Mouse (Mus musculus): Measurements from ENCODE around the gene Tmem127.
"Not testable (repeated sequence)": the region's sequence is repeated elsewhere in the genome, so short reads cannot be mapped to it uniquely, and the experiment has no call there.

Tmem127 gene

DNA sequence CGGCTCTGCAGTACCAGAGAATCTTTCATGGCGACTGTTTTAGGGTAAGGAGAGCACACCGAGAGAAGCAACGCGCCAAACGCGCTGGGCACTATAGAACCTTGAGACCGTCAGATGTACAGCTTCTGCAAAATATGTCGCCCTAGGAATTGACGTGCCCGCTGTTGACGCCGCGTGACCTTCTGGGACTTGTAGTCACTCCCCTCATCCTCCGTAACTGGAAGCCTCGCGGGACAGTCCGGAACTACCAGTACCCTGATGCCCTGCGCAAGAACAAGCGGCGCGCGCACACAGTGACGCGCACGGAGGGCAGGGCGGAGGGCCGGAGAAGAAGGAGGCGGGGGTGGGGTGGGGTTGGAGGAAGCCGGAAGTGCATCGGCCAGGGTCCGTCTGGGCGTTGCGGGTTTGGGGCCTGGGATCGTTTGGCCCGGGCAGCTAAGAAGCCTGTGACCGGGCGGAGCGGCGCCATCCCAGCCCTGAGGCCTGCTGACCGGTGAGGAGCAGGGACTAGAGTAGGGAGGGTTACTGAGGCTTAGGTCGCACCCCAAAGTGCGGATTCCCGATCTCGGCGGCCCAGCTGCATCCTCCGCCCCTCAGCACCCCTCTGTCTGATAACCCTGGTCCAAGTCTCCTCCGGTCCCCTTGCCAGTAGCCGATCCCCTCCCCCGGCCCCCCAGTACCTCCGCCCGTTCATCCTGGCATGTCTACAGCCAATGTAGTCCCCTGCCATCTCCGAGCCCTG is at the start of gene Tmem127, which contains the start of gene Ciao1:
Gene Tmem127 (plus strand): TSS at position 317 of the 742 bp plus-strand sequence.
Gene Ciao1 (minus strand): TSS at position 225 of the 742 bp plus-strand sequence.
- DNase-seq (ENCODE audit: low spot score): peak; percentile 99

DNA sequence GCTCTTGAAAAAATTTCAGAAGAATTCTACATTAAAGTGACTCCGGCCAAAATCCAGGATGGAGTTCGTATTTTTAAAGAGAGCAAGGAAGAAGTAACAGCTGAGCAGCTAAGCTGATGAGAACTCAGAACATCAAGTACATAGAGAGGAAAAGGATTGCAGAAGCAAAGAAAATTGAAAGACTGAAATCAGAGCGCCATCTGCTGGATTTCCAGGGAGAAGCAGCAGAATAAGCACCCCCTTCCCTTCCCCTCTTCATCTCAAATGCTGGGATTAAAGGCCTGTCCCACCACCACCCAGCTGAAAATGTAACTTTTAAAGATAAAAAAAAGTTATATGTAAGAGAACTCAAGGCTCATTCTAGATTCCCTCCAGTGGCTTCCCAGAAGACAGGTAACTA is 42.8 kb upstream of the Tmem127 start:
- peak; percentile 76 for DNase-seq (ENCODE audit: low spot score)

DNA sequence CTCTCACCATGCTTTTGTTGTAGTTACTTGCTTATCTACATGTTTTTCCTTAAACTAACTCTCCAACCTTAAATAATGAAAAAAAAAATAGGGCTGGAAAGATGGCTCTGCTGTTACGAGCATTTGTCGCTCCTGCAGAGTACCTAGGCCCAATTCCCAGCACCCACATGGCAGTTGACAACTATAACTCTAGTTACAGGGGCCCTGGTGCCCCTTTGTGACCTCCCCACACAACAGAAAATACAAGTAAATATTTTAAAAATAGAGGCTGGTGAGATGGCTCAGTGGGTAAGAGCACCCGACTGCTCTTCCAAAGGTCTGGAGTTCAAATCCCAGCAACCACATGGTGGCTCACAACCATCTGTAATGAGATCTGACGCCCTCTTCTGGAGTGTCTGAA is 41.8 kb upstream of the Tmem127 start:
- not testable (repeated sequence) for DNase-seq (ENCODE audit: low spot score)

DNA sequence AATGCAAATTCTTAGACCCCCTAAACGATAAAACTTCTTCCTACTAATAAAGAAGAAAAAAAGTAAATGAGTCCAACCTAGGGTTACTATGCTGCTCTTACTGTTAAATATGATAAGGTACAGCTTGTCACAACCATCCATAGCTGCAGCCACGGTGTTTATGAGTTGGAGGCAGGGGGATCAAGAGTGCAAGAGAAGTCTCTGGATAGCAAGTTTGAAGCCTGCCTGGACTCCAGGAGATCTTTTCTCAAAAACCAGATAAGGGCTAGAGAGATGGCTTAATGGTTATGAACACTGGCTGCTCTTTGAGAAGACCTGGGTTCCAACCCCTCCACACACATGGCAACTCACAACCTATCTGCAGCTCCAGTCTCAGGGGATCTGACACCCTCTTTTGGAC is 40.8 kb upstream of the Tmem127 start:
- no peak for DNase-seq (ENCODE audit: low spot score)

DNA sequence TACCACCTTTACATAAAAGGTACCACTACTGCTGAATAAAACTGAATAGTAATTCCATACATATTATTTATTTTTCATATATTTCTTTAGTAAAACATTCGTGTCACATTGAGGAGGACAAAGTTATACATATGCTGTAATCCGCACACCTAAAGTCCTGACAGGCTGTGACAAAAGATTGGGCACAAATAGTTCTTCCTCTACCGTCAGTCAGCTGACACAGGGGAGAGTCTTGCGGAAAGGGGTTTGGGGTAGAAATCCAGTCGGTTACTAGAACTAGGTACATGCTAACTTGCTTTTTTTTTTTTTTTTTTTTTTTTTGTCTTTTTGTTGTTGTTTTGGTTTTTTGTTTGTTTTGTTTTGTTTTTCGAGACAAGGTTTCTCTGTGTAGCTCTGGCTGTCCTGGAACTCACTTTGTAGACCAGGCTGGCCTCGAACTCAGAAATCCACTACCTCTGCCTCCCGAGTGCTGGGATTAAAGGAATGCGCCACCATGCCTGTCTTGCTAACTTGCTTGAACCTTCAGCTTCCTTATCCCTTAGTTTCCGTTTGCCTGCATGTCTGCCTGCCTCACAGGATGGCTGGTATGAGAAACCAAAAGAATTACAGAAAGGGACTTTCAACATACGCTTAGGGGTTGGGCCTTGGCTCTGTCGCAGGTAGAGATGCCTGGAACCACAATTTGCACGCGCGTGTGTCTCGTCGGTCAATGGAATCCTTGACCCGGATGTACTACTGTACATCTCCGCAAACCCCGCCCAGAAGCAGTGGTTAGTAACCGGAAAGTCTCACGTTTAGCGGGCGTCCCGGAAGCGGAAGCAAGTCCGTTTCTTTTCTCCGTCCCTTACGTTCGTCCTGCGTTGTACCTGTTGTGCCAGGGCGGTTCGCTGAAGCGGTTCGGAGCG is 39.9 kb upstream of the Tmem127 start, which contains the start of the genes 1810024B03Rik and Snrnp200:
Gene 1810024B03Rik (minus strand): TSS at position 734 of the 905 bp plus-strand sequence.
Gene Snrnp200 (plus strand): TSS at position 840 of the 905 bp plus-strand sequence.
- peak; percentile 99 for DNase-seq (ENCODE audit: low spot score)

DNA sequence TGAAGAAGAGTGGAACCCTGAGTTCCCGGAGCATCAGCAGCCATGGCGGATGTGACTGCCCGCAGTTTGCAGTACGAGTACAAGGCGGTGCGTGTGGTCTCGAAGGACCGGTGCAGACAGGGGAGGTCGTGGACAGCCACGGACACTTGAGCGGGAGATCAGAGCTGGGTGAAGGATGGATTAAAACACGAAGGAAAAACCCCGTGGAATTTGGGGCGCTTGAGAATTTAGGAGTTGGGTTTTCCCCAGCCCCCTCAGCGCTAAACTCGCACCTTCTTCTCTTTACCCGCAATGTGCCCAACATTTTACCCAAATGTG is 39.3 kb upstream of the Tmem127 start:
- no peak for DNase-seq (ENCODE audit: low spot score)

DNA sequence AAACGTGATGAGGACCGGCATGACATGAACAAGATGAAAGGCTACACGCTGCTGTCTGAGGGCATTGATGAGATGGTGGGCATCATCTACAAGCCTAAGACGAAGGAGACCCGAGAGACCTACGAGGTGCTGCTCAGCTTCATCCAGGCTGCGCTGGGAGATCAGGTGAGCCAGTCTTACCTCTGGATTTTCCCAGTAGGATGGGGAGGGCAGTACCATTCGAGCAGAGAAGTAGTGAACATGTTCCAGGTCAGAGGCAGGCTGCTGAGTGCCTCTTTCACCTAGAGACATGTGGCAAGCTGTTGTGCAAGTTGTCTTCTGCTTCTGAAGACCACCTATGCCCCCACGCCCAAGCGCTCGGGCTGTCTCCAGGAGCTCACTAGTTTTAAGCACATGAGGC is 37.0 kb upstream of the Tmem127 start:
- no peak for DNase-seq (ENCODE audit: low spot score)

DNA sequence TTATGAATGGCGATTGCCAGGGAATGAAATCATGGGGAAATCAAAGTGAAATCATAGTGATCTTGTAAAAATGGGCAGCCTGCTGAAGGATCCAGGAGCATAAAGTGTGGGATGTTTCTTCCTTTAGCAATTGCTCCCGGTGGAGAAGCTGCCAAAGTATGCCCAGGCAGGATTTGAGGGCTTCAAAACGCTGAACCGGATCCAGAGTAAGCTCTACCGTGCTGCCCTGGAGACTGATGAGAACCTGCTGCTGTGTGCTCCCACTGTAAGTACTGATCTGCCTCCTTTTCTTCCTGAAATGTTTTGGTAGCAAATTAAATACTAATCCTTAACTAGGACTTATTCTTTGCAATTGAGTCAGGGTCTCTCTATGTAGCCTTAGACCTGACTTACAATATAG is 30.0 kb upstream of the Tmem127 start:
- no peak for DNase-seq (ENCODE audit: low spot score)

DNA sequence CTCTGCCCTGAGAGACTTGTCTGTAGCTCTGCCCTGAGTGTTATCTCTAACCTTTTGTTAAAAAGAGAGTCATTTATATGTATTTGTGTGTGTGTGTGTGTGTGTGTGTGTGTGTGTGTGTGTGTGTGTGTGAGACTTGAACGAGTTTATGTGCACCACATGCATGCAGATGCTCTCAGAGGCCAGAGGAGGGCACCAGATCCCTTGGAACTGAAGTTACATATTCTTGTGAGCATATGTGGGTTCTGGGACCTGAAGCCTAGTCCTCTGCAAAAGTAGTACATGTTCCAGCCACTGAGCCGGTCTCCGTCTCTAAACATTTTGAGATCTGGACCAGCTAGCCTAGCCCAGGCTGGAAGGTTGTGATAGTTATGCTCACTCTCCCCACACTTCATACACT is 22.4 kb upstream of the Tmem127 start:
- DNase-seq (ENCODE audit: low spot score): no peak

DNA sequence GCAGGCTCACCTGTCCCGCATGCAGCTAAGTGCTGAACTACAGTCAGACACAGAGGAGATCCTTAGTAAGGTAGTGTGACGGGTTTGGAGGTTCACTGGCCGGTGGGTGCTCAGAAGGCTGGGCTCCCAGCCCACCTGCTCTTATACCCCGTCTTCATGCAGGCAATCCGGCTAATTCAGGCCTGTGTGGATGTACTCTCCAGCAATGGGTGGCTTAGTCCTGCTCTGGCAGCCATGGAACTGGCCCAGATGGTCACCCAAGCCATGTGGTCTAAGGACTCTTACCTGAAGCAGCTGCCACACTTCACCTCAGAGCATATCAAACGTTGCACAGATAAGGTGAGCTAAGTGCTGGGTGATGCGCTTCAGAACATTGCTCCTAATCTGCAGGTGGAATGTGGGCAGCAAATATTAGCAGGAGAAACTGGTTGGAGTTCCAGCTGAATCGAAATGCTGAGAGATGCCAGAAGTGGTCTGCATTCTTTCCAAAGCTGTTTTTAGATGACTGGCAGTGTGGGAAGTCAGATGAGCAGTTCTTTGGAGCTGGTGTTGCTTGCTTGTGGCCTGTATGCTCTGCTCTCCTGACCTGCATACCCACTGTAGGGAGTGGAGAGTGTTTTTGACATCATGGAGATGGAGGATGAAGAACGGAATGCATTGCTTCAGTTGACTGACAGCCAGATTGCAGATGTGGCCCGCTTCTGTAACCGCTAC is 9.7 kb upstream of the Tmem127 start:
- no peak for DNase-seq (ENCODE audit: low spot score)

DNA sequence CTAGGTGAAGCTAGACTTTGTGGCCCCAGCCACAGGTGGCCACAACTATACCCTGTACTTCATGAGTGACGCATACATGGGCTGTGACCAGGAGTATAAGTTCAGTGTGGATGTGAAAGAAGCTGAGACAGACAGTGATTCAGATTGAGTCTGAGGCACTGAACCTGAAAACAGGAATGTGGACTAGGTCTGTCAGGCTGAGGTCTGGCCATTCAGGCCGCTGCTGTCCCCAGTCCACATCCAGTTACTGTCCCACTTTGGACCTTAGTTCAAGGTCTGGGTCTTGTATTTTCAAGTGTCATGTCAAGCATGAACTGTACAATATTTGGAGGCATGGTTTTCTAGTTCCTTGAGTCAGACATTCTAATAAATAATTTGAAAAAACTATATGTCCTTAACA is 7.6 kb upstream of the Tmem127 start:
- no peak for DNase-seq (ENCODE audit: low spot score)

DNA sequence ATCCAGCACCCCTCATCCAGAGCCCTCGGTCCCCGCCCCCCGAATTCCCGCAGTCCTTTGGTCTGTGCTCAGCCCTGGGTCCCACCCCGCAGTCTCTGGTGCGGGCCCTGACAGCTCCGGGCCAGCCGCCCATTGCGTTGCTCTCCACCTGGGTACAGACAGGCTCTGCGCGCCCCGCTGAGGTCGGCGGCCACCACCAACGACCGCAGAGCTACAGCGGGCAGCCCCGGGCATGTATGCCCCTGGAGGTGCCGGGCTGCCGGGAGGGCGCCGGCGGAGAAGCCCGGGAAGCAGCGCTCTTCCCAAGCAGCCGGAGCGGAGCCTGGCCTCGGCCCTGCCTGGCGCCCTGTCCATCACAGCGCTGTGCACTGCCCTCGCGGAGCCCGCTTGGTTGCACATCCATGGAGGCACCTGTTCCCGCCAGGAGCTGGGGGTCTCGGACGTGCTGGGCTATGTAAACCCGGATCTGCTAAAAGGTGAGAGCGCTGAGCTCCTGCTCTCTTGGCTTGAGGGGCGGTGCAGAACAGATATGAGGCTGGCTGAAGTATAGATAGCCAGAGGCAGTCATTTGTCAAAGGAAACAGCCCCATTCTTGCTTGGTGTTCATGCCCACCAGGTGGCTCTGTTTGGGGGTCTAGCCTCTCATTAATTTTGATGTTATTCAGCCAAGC is 761 bp downstream of the Tmem127 start:
- DNase-seq (ENCODE audit: low spot score): no peak

DNA sequence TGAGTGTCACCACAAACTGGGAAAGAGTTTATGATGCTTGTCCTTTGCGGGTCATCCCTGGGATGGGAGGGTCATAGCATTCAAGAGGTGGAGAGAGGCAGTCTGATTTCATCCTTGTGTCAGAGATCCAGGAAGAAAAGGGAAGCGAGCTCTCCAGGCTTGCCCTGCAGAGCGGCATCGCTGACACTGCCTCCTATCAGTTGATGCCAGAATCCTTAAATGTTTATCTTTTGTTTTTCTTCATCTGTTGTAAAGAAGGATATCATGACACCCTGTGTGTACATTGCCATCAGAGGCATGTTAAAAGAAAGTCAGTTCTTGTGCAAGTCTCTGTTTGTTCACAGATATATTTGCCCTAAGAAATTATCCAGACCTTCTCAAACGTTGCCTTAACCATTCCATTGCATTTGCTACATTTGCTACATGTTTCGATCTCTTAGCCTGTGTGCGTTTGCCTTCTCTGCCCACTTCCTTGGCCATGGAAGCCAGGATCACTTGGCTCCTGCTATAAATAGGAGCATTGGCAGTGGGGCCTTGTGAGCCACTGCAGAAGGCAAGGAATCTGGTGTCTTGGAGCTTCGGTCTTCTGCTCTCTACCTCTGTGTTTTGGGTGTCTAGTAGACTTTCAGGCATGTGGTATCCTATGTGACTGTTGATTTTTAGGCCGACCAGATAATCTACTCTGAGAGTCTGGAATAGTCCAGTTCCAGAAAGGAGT is 2.7 kb downstream of the Tmem127 start:
- DNase-seq (ENCODE audit: low spot score): no peak

DNA sequence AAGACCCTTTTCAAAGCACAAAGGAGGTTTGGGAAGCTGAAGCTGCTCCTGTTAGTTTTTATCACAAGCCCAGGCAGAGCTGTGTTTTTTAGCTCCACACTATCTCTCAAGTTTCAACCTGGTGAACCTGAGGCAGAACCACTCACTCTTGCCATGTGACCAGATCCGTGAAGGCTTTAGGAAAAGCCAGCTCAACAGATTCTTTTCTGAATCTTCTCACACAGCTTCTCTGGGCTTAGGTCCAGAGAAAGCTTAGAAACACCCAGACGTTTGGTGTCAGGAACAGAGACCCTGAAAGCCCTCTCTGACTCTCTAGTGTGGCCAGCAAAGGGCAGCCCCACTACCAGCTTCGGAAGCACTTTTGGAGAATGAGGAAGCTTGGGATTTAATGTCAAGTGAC is 3.7 kb downstream of the Tmem127 start:
- DNase-seq (ENCODE audit: low spot score): no peak

DNA sequence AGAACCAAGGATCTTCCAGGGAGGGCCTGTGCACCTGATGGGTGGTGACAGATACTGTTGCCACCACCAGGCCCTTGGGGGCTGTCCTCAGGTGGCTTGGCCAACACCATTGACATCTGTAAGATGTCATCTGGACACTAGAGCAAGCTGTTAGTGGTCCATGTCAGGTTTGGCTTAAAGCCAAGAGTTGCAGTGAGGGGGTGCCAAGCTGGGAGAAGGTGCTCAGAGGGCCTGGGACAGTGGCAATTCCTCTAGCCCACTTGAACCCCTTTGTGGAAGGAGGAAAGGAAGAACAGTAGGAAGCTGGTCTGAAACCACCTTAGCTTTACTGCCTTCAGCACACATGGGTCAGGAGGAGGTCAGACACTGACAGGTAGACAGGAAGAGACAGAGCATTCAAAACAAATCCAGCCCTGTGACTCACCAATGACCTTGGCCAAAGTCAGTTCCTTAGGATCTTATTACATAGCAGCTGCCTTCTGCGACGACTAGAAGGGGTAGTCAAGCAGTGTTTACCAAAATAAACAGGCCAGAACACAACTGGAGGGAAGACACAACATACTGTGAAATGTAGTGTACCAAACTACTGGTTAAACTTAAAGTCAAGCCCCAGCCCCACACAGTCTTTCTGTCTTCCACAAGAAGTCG is 4.3 kb downstream of the Tmem127 start:
- DNase-seq (ENCODE audit: low spot score): no peak

DNA sequence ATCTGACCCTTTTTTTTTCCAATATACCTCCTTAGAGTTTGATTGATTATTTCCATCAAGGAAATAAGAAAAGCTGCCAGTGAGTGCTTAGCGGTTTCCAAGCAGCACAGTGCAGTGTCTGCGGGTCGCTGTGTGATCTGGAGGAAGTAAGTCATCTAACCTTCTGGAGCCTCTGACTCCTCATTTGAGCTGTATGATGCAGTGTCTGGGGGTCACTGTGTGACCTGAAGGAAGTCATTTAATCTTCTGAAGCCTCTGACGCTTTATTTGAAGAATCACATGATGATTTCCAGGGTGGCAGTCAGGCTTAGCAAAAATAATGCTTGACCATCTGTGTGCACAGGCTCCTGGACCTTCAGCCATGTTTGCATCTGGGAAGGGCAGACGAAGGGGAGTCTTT is 5.1 kb downstream of the Tmem127 start:
- DNase-seq (ENCODE audit: low spot score): no peak

DNA sequence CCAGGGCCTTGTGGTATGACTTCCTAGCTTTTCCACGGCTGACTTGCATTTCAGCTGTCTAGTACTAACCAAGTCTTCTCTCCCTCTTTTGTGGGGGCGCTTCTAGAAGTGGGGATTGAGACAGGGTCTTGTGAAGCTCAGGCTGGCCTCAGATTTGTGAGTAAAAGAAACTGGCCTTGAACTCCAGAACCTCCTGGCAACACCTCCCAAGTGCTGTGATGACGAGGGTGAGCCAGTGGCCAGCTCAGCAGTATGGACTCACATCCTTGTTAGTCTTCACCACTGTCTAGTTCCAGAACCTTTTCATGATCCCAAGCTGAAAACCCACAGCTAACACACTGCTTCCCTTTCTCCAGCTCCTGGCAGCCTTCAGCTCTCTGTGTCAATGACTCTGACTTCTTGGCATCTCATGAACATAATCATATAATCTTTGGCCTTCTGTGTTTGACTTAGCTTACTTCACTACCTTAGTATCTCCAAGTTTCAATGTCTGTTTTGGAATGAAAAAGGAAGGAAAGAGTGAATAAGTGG is 7.0 kb downstream of the Tmem127 start:
- DNase-seq (ENCODE audit: low spot score): no peak

DNA sequence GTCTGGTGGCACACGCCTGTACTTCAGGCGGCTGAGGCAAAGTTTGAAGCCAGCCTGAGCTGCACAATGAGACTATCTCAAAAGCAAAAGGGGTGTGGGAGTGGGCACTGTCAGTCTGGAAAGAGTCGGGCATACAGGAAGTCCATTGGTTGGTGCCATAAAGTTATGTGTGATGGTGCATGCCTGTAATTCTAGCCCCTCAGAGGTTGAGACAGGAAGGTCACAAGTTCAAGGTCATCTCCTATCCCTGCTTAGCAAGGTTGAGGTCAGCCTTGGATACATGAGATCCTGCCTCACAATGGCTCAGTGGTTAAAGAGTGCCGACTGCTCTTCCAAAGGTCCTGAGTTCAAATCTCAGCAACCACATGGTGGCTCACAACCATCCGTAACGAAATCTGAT is 7.6 kb downstream of the Tmem127 start:
- no peak for DNase-seq (ENCODE audit: low spot score)

DNA sequence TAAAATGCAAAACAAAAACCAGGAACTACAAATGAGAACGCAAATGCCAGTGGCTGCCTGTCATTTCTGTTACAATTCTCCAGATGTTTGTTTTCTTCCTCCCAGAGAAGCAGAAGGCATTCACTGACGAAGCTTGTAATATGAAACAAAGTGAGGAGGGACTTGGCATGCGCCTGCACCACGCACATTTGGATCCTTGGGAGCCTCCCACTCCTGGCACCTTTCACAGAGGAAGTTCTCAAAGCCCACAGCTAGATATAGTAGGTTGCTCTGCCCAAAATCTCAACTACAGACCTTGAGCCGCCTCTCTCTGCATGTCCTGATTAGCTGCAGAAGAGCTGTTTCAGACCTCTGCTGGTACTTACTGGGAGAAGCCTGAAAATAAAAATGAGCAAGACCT is 11.6 kb downstream of the Tmem127 start:
- DNase-seq (ENCODE audit: low spot score): no peak

DNA sequence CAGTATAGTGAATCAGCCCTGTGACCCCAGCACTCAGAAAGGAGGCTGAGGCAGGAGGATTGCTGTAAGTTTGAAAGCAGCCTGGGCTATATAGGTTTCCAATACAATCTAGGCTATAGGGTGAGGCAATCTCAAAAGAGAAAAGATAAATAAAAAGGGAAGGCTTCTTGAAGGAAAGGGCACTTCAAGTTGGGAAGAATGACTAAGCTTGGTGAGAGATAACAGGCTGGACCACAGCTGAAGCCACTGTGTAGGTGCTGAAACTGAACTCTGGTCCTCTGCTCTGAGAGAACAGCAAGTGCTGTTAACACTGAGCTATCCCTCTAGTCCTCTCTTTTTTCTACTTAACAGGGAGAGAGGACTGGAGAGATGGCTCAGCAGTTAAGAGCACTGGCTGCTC is 14.8 kb downstream of the Tmem127 start:
- DNase-seq (ENCODE audit: low spot score): no peak

DNA sequence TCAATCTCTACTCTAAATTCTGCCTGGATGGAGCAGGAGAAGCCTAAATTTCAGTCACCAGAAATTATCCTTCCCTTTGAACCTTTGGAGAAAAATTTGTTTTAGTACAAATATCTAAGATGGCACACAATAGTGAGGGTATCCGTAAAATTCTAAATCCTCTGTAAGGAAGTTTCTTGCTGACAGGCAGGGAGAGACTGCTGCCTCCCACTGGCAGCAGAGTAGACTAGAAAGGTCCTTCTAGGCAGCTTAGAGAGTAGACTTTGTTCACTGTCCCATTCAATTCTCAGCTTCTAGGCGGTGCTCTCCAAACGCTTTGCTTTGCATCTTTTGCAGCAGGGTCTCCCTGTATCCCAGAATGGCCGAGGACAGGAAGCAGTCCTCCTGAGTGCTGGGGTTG is 20.1 kb downstream of the Tmem127 start:
- peak; percentile 30 for DNase-seq (ENCODE audit: low spot score)
